Mouse (Mus musculus): ENCODE results near the gene Ano4.

GRCm38 (mm10) chr10:89256762-89257456 is 87.7 kb downstream of the Ano4 start:
- TF ChIP-seq CTCF (IDR thresholded peaks at IDR 0.05; ENCODE audit: control insufficient read depth, insufficient read depth, insufficient replicate concordance, low read depth, low read length) = no peak
- TF ChIP-seq POLR2A (IDR thresholded peaks at IDR 0.05; ENCODE audit: control insufficient read depth, low read depth, low read length) = 0 out of 2 replicates have a peak, but pooled peaks have one; percentile 20

Measured in testis, adult 2 months (tissue).